ENCODE assay signal across 17 mouse cellular contexts in genomic region chr2:34588546-34588945, GRCm38 (mm10).
DNase-seq lines count a peak whose midpoint lies in the region; ATAC-seq and TF ChIP-seq lines count a peak whose summit lies in the region.
"Had no signal": no experiment of that assay in that cellular context is flagged by ENCODE, and none has a peak within 500 bp of the region (broad histone marks: within the 10 kb centered on the region; RNA-seq: fewer than 3 reads in every experiment).

No protein-coding gene starts in this region.

- TF ChIP-seq EP300 in lung, postnatal 0 days (IDR thresholded peaks at IDR 0.05), result no peak
- no peak for TF ChIP-seq EP300 in stomach, postnatal 0 days (optimal IDR thresholded peaks at IDR 0.05)

- H3K4me3 ChIP-seq in hindbrain, embryonic 16.5 days (ENCODE audit: low read length), result no peak overlapping the region
- H3K4me3 ChIP-seq in hindbrain, embryonic 11.5 days (ENCODE audit: low read depth, low read length), result no peak overlapping the region
- no peak overlapping the region for H3K4me3 ChIP-seq in lung, postnatal 0 days (ENCODE audit: low read depth, low read length)
- H3K4me3 ChIP-seq in stomach, embryonic 14.5 days (ENCODE audit: low read depth, low read length), result no peak overlapping the region
- H3K4me3 ChIP-seq in stomach, postnatal 0 days (ENCODE audit: low read depth, low read length), result no peak overlapping the region
- H3K4me3 ChIP-seq: forebrain, embryonic 12.5 days; limb, embryonic 15.5 days; liver, embryonic 15.5 days; midbrain, embryonic 12.5 days; neural tube, embryonic 15.5 days had no signal

- H3K4me1 ChIP-seq in hindbrain, embryonic 16.5 days (ENCODE audit: control insufficient read depth, insufficient read depth, low read depth, low read length), result no peaks in the 10 kb centered on the region
- no peaks in the 10 kb centered on the region for H3K4me1 ChIP-seq in hindbrain, embryonic 11.5 days (replicated peaks; ENCODE audit: control insufficient read depth, insufficient read depth, low read length)
- H3K4me1 ChIP-seq in lung, postnatal 0 days (ENCODE audit: insufficient read depth, low read depth, low read length), result no peaks in the 10 kb centered on the region
- peaks cover 22% of the 10 kb centered on the region for H3K4me1 ChIP-seq in stomach, embryonic 14.5 days (ENCODE audit: control insufficient read depth, insufficient read depth, low read length)
- H3K4me1 ChIP-seq in stomach, postnatal 0 days (replicated peaks; ENCODE audit: control insufficient read depth, insufficient read depth), result no peaks in the 10 kb centered on the region
- H3K4me1 ChIP-seq: liver, embryonic 15.5 days; midbrain, embryonic 12.5 days had no signal

- ATAC-seq in hindbrain, embryonic 16.5 days, result 0 out of 2 replicates have a peak, but pooled peaks have one; percentile 17
- no peak for ATAC-seq in hindbrain, embryonic 11.5 days (ENCODE audit: low FRiP score)
- ATAC-seq in lung, postnatal 0 days, result no peak
- ATAC-seq in stomach, embryonic 14.5 days (ENCODE audit: insufficient number of reproducible peaks, insufficient read depth, low FRiP score, low read depth), result no peak
- no peak for ATAC-seq in stomach, postnatal 0 days (ENCODE audit: low FRiP score, low TSS enrichment)

- no peaks in the 10 kb centered on the region for H3K27me3 ChIP-seq in hindbrain, embryonic 16.5 days (replicated peaks; ENCODE audit: control insufficient read depth, insufficient read depth, low read length)
- no peaks in the 10 kb centered on the region for H3K27me3 ChIP-seq in hindbrain, embryonic 11.5 days (ENCODE audit: control insufficient read depth, insufficient read depth, low read length)
- no peaks in the 10 kb centered on the region for H3K27me3 ChIP-seq in lung, postnatal 0 days (replicated peaks; ENCODE audit: insufficient read depth, low read length)
- no peaks in the 10 kb centered on the region for H3K27me3 ChIP-seq in stomach, embryonic 14.5 days (ENCODE audit: control insufficient read depth, insufficient read depth, low read length)
- H3K27me3 ChIP-seq in stomach, postnatal 0 days (ENCODE audit: control insufficient read depth, insufficient read depth, low read length), result no peaks in the 10 kb centered on the region
- H3K27me3 ChIP-seq: forebrain, embryonic 12.5 days; limb, embryonic 15.5 days; liver, embryonic 15.5 days; midbrain, embryonic 12.5 days; neural tube, embryonic 15.5 days had no signal

- DNase-seq in hindbrain, embryonic 11.5 days (ENCODE audit: low spot score), result no peak
- peak; percentile 39 for DNase-seq in lung, postnatal 10 days
- no peak for DNase-seq in lung, postnatal 0 days (ENCODE audit: low spot score)
- no peak for DNase-seq in stomach, postnatal 0 days (ENCODE audit: low spot score)
- DNase-seq in urinary bladder, postnatal 25 days (ENCODE audit: low spot score), result no peak
- DNase-seq: cerebellum, adult 9-10 months; heart, postnatal 14 days; kidney, adult 11 months; thymus, postnatal 14 days had no signal

- no peak overlapping the region for H3K4me2 ChIP-seq in hindbrain, embryonic 16.5 days (ENCODE audit: low read length)
- no peak overlapping the region for H3K4me2 ChIP-seq in hindbrain, embryonic 11.5 days (replicated peaks; ENCODE audit: low read depth, low read length)
- H3K4me2 ChIP-seq in lung, postnatal 0 days (replicated peaks; ENCODE audit: low read depth, low read length), result no peak overlapping the region
- no peak overlapping the region for H3K4me2 ChIP-seq in stomach, embryonic 14.5 days (replicated peaks; ENCODE audit: low read depth, low read length)
- H3K4me2 ChIP-seq in stomach, postnatal 0 days (replicated peaks; ENCODE audit: low read depth), result no peak overlapping the region
- H3K4me2 ChIP-seq: forebrain, embryonic 12.5 days; limb, embryonic 15.5 days; liver, embryonic 15.5 days; midbrain, embryonic 12.5 days; neural tube, embryonic 15.5 days had no signal

- 61% methylated on average over 8 of the region's 8 CpGs for WGBS in hindbrain, embryonic 16.5 days
- WGBS in hindbrain, embryonic 11.5 days, result 83% methylated on average over 8 of the region's 8 CpGs
- WGBS in lung, postnatal 0 days, result 72% methylated on average over 8 of the region's 8 CpGs
- 85% methylated on average over 8 of the region's 8 CpGs for WGBS in stomach, embryonic 14.5 days
- WGBS in stomach, postnatal 0 days, result 89% methylated on average over 8 of the region's 8 CpGs

- no peak for TF ChIP-seq CTCF in lung, postnatal 0 days (IDR thresholded peaks at IDR 0.05)
- no peak for TF ChIP-seq CTCF in stomach, postnatal 0 days (IDR thresholded peaks at IDR 0.05; ENCODE audit: low read depth)

- H3K36me3 ChIP-seq in hindbrain, embryonic 16.5 days (ENCODE audit: control insufficient read depth, insufficient read depth, low read length), result peaks cover 3% of the 10 kb centered on the region; the same call in 1 of the 2 replicates
- H3K36me3 ChIP-seq in hindbrain, embryonic 11.5 days (ENCODE audit: control insufficient read depth, insufficient read depth, low read length), result 0 out of 2 replicates have a peak, but pooled peaks cover 3% of the 10 kb centered on the region
- peaks cover 9% of the 10 kb centered on the region; the same call in 1 of the 2 replicates for H3K36me3 ChIP-seq in lung, postnatal 0 days (ENCODE audit: insufficient read depth, low read length)
- 0 out of 2 replicates have a peak, but pooled peaks cover 7% of the 10 kb centered on the region for H3K36me3 ChIP-seq in stomach, embryonic 14.5 days (ENCODE audit: control insufficient read depth, insufficient read depth, low read length)
- peaks cover 8% of the 10 kb centered on the region; the same call in 1 of the 2 replicates for H3K36me3 ChIP-seq in stomach, postnatal 0 days (ENCODE audit: control insufficient read depth, insufficient read depth, low read length)

- H3K27ac ChIP-seq in hindbrain, embryonic 16.5 days (ENCODE audit: low read depth, low read length), result no peak overlapping the region
- H3K27ac ChIP-seq in hindbrain, embryonic 11.5 days (ENCODE audit: low read depth, low read length), result no peak overlapping the region
- no peak overlapping the region for H3K27ac ChIP-seq in lung, postnatal 0 days (ENCODE audit: low read length)
- H3K27ac ChIP-seq in stomach, embryonic 14.5 days (ENCODE audit: low read length), result 0 out of 2 replicates have a peak overlapping the region, but pooled peaks have one; percentile 6
- H3K27ac ChIP-seq in stomach, postnatal 0 days (replicated peaks), result no peak overlapping the region
- H3K27ac ChIP-seq: forebrain, embryonic 12.5 days; kidney, postnatal 0 days; limb, embryonic 15.5 days; liver, embryonic 15.5 days; midbrain, embryonic 12.5 days; neural tube, embryonic 15.5 days had no signal

- H3K9me3 ChIP-seq in hindbrain, embryonic 16.5 days (ENCODE audit: control insufficient read depth, low read length), result no peaks in the 10 kb centered on the region
- H3K9me3 ChIP-seq in hindbrain, embryonic 11.5 days (ENCODE audit: control insufficient read depth, low read length), result no peaks in the 10 kb centered on the region
- no peaks in the 10 kb centered on the region for H3K9me3 ChIP-seq in lung, postnatal 0 days (ENCODE audit: low read length)
- H3K9me3 ChIP-seq in stomach, embryonic 14.5 days (ENCODE audit: control insufficient read depth, low read depth, low read length), result no peaks in the 10 kb centered on the region
- no peaks in the 10 kb centered on the region for H3K9me3 ChIP-seq in stomach, postnatal 0 days (ENCODE audit: control insufficient read depth, low read length)
- H3K9me3 ChIP-seq: forebrain, embryonic 12.5 days; limb, embryonic 15.5 days; liver, embryonic 15.5 days; midbrain, embryonic 12.5 days; neural tube, embryonic 15.5 days had no signal

- H3K9ac ChIP-seq in hindbrain, embryonic 16.5 days (ENCODE audit: low read depth, low read length), result no peak overlapping the region
- H3K9ac ChIP-seq in hindbrain, embryonic 11.5 days (ENCODE audit: low read depth, low read length), result no peak overlapping the region
- H3K9ac ChIP-seq in lung, postnatal 0 days (replicated peaks; ENCODE audit: low read depth), result no peak overlapping the region
- no peak overlapping the region for H3K9ac ChIP-seq in stomach, embryonic 14.5 days (replicated peaks; ENCODE audit: low read depth, low read length)
- H3K9ac ChIP-seq in stomach, postnatal 0 days (ENCODE audit: low read length), result no peak overlapping the region
- H3K9ac ChIP-seq: forebrain, embryonic 12.5 days; limb, embryonic 15.5 days; liver, embryonic 15.5 days; midbrain, embryonic 12.5 days; neural tube, embryonic 15.5 days had no signal
